Mouse (Mus musculus) embryo, embryonic 11.5 days (tissue): ENCODE data around the gene Zfp740.

Source experiments
- DNase-seq: peaks from one replicate; pipeline ENCODE4 v3.0.0-alpha.2; 2012; ENCODE audit warnings: low read depth, low spot score

Gene Zfp740

DNA sequence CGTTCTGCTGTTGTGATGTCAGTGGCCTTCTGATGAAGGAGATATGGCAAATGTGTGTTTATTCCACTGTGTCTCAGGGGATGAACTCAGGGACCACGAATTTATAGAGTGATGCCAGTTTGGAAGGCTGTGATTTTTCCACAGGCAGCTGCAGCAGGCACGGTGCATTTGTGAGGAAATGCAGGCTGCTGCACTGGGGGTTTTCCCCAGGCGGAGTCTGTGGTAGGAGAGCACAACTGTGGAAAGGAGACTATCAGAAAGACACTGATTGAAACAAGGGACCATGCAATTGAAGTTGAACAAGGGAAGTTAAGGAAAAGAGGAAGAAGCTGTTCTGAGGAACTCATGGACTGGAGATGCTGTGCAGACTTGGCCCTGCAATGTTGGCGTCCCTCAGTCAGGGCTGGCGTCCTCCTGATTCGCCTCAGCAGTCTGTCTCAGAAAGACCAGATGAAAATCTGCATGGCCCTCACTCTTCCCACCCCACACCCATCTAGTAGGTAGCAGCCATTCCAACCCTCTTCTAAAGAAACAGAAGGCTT lies 10.7 kb upstream of the Zfp740 start:
- DNase-seq, result no peak

DNA sequence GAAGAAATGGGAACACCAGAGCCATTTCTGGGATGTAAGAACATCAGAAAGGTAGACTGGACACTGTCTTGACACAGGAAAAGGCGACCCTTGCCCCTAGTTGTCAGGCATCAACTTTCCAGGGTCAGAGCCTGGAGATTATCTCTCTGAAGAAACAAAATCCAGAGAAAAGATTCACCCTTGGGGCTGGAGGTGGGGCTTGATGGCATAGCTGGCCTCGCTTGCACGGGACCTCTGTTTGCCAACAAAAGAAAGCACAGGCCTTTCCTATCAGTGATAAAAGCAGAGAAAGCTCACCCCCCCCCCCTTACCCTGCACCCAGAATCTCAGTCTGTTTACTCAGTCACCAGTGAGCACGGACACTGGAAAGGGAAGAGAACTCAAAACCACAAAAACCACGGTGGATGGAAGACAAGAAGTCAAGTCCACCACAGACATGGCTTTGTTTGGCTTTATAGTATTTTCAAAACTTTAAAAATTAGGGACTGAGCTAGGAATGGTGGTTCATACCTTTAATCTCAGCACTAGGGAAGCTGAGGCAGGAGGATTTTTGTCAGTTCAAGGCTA lies 10.1 kb upstream of the Zfp740 start:
- no peak for DNase-seq

DNA sequence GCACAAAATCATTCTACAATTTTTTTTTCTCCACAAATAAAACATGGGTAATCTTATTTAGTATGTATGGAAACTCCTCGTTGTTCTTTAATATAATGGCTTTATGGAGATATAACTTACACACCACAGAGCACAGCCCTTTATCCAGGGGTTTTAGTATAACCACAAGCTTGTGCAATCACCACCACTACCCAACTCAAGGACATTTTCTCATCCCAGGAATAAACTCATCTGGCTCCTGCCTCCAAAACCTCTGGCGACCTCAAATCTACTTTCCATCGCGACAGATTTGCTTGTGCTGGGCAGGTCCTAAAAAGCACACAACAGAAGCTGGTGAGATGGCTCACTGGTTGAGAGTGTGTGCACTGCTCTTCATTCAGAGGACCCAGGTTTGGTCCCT lies 9.4 kb upstream of the Zfp740 start:
- DNase-seq, result no peak

DNA sequence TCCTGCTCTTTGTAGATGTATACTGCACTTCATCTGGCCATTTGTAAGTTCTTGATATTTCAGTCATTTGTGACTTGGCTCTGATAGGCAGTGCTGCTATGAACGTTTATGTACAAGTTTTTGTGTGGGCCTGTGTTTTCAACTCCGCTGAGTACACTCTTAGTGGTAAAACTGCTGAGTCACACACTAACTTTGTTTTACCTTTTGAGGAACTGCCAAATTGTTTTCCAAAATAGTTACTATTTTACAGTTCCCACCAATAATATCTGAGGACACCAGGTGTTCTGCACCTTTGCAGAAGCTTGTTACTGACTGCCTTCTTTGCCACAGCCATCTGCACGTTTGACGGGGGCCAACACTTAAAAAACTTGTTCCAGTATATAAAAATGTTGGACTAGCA lies 8.6 kb upstream of the Zfp740 start:
- DNase-seq, result no peak

DNA sequence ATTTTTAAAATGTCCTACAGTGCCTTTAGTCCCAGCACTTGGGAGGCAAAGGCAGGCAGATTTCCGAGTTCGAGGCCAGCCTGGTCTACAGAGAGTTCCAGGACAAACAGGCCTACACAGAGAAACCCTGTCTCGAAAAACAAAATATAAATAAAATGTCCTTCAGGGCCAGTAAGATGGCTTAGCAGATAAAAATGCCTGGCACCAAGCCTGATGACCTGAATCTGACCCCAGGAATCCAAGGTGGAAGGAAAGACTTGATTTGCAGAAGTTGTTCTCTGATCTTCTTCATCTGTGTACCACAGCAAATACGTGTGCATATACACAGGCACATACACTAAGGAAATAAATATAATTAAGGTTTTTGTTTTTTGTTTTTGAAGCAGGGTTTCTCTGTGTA lies 7.7 kb upstream of the Zfp740 start:
- no peak for DNase-seq

DNA sequence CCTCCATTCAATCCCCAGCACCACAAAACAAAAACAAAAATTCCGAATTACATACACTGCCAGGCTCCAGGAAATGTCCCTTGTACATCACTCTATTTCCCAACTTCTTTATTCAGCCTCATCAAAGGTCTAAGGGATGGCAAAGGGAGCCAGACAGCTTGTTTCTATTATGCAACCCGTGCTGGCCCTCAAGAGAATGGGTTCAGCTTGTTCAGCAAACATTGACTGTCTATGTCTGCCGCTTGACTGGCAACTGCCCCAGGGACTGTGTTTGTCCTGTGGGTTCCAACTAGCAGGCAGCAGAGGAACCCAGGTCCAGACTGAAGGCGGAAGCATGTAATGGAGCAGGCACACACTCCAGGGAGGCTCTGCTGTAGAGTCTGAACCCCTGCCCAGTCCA lies 4.2 kb upstream of the Zfp740 start:
- DNase-seq, result no peak

DNA sequence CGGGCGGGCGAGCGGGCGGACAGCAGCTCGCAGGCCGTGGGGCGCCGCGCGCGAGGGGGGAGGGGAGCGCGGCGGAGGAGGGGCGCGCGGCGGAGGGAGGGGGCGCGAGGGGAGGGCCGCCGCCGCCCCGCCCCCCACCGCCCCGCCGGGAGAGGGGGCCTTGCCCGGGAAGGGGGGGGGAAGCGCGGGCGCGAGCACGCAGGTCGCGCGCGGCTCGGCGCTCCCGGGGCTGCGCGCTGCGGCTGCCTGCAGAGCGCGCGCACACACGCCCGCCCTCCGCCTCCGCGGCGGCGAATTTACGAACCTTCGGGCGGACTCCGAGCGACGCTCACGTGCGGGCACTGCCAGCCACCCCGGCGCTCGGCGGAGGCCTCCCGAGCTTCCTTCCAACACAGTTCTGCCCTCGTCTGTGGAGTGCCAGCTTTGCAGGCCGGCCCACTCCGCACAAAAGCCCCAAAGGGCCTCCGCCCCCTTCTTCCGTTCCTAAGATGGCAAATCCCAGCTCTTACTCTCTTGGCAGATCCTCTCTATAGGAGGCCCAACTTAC lies 859 bp downstream of the Zfp740 start:
- DNase-seq, result peak; percentile 57

DNA sequence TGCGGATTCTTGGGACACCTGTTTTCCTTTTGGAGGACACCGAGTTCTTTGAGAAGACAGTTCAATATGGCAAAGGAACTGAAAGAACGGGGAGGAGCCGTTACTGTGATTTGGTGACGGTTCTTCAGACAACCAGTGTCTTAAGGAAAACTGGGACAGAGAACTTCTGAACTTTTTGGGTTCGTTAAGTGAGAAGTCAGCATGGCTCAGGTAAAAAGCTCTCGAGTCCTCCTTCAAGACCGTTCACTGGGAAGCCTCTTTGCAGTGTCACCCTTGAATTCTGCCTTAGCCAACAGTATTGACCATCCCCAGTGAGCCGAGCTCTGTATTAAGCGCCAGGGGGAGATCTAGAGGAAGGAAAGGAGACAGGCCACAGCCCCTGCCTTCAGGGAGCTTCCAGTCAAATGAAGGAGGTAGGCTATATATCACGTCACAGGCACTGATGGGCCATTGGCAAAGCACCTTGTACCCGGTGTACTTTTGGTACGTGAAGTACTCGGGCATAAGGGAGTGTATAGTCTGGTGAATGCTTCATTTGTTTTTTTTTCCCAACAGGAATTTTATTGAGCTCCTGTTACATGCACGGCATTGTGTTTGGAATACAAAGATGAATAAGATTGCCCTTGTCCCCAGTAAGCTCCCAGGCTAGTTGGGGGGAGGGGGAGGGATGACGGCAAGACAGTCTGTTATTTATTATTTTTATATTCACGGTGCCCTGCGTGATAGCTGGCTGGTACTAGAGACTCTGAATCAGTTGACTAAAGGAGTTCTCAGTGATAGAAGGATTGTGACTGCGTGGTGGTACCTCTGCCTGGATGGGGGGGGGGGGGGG lies 1.8 kb downstream of the Zfp740 start, which contains the start of gene Csad:
Gene Csad (minus strand): TSS at position 51 of the 832 bp plus-strand sequence.
- no peak for DNase-seq

DNA sequence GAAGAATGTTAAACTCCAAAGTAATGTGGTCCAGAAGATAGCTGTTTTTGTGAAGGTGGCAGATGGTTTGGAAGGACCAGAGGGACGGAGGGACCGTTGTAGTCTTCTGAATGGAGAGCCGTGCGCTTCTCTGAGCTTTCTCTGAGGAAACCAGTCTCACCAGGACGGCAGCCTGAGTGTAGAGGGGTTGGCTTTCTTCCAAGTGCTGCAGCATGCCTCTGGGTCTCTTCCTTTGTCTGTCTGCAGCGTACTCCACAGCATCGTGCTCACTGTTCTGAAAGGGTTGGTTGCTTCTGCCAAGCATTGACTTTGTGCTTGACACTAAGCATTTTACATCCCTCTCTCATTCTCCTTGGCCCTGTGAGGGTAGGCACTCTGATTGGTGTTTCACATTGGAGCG lies 2.7 kb downstream of the Zfp740 start:
- no peak for DNase-seq

DNA sequence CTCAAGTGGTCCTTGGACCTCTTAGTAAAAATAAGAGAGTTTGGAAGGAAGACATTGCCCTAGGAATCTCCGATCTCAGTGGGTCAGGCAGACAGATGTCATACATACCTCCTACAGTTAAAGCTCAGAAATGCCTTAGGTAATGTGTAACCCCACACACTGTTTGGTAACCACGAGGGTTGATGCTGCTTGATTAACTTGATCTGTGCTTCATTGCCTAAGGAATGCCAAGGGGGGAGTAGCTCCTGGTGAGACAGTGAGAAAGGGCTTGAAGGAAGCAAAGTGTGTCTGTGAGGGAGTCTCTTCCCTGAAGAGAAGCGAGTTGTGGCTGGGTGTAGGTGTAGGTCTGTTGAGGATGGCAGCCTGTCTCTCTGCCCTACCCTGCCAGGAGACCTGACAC lies 4.3 kb downstream of the Zfp740 start:
- no peak for DNase-seq

DNA sequence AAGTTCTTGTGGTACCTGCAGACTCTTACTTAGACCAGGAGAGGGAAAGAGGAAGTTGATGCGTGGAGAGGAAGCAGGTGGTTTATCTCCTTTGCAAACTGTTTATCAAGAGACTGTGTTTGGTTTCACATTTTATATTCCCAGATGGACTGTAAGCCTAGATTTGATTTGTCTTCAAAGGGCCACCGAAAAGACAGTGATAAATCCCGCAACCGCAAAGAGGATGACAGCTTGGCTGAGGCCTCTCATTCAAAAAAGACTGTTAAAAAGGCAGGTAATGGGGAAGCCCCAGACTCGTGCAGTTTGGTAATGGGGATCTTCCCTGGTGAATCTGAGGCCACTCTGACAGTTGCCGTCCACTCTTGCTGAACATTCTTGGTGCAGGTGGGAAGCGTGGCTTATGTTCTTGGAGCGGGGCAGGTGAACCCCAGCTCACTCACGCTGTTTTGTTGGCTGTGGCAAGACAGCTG lies 5.1 kb downstream of the Zfp740 start:
- no peak for DNase-seq

DNA sequence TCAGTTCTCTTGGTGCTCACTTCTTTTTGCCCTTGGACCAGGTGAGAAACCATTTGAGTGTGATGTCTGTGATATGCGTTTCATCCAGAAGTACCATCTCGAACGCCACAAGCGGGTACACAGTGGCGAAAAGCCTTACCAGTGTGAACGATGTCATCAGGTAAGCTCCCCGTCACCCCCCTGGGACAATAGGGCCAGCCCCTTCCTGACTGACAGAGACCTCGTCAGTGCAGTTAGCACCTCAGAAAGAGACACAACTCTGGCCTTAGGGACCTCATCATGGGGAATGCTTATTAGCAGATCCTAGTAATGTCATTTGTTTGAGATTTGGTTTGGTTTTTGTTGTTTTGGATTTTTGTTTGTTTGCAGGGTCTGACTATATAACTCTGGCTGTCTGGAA lies 6.1 kb downstream of the Zfp740 start:
- no peak for DNase-seq

DNA sequence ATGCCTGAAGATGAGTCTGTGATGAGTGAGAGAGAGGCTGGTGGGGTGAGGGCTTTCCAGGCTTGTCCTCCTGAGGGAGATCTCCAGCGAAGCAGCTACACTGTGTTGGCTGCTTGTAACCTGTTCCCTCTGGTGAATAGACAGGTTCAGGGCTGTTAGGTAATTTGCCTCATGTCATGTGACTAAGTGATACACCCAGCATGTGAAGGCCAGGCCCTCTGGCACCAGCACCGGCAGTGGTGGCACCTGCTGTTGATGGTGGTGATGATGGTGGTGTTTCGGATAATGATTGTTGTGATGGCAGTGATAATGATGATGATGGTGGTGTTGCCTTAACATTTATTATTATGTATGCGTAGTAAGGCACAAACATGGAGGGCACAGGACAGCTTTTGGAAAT lies 7.8 kb downstream of the Zfp740 start:
- no peak for DNase-seq

DNA sequence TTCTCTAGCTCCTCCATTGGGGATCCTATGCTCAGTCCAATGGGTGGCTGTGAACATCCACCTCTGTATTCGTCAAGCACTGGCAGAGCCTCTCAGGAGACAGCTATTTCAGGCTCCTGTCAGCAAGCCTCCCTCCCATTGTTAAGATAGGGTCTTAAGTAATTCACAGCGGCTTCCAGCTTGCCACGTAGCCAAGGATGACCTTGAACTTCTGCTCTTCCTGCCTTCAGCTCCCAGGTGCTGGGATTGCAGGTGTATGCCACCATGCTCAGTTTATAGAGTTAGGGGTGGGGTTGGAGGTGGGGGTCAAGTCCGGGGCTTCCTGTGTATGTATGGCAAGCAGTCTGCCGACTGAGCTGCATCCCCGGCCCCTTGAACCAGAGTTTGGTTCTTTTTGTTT lies 8.8 kb downstream of the Zfp740 start:
- no peak for DNase-seq

DNA sequence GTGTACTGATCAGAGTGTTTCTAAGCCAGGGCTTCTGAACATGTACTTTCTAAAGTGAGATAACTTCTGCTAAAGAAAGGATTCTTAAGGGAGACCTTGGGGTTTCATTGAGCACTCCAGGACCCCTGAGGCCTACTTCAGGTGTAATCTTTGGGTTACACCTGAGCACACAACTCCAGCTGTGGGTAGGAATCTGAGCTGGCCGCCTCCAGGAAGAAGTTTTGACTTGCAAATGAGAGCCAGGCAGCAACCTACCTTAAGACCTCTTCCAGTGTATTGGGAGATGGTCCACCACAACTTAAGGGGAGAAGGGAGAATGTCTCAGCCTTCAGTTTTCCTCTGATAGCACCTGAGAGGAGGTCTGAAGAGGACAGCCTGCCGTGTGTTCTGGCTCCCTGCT lies 11.1 kb downstream of the Zfp740 start:
- no peak for DNase-seq

DNA sequence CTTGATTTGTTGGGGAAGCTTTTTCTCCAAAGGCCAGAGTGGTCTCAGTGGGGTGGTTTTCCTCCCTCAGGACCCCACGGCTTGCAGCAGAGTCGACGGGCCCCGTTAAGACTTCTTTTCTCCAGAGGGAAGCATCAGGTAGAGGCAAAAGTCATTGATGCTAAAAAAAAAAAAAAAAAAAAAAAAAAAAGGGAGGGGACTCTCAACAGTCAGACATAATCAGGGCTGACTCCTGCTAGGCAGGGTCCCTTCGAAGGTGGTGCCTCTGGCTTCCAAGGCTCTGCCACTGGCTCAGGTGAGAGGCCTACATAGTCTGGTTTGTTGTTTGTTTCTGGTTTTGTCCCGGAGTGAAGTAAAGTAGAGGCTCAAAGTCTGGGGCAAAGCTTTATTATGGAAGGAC lies 12.6 kb downstream of the Zfp740 start:
- DNase-seq, result no peak

DNA sequence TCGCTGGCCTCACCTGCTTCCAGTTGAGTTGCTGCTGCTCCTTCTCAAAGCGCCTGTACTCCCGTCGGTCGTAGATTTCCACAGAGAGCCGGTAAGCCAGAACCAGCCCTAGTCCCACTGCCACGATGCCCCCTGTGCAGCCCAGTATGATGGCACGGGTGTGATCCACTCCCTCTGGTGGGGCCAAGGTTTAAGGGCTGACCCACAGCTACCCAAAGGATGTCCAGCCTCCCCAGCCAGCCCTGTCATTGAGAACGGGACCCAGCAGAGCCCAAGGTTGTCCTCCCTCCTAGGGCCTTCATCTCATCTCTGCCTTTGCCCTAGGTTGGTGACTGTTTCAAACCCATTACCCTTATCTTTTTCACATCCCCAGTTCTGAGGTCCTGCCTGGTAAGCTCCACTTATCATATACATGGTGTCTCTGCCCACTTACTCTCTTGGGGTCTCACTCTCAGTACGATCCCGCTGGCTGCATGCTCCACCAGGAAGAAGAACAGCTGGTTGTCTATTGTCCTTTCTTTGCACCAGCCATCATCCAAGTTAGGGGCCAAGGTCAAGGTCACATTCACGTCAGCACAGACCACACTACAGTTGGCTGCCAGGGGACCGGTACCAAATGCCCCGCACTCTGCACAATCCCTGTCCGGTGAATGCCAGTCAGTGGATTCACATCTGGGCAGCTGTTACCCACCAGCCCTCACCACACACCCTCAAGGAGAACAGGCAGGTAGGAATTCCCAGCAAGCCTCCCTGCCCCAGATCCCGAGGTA lies 13.6 kb downstream of the Zfp740 start:
- no peak for DNase-seq

DNA sequence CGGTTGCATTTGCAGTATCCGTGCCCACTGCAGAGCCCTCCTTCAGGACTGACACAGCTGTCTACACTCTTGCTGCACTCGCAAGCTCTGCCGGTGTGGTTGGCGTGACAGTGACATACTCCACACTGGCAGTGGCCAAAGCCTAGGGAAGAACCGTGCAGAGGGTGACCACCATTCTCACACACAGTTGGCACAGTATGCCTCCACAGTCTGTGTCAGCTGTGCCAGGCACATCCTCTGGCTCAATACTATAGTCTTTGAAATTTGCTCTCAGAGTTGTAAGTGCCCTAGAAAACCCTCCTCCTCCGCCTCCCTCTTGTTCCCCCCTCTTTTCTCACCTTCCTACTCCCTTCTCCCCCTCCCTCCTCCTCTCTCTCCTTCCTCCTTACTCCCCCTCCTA lies 14.3 kb downstream of the Zfp740 start:
- no peak for DNase-seq

DNA sequence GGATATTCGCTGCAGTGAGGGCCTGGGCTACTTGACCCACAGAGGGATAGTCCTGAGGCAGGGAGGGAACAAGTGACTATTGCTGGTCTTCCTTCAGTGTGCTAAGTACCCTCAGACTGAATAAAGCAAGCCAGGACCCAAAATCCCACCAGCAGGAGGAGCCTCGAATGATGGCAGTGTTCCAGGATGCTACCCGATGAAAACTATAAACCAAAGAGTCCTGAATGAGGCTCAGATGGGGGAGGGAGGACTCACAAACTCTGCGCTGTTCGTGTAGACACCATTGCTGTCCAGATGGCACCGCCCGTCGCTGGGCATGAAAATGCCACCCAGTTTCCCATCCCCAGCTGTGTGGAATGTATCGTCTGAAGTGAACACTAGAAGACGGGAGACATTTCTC lies 19.3 kb downstream of the Zfp740 start:
- DNase-seq, result no peak

DNA sequence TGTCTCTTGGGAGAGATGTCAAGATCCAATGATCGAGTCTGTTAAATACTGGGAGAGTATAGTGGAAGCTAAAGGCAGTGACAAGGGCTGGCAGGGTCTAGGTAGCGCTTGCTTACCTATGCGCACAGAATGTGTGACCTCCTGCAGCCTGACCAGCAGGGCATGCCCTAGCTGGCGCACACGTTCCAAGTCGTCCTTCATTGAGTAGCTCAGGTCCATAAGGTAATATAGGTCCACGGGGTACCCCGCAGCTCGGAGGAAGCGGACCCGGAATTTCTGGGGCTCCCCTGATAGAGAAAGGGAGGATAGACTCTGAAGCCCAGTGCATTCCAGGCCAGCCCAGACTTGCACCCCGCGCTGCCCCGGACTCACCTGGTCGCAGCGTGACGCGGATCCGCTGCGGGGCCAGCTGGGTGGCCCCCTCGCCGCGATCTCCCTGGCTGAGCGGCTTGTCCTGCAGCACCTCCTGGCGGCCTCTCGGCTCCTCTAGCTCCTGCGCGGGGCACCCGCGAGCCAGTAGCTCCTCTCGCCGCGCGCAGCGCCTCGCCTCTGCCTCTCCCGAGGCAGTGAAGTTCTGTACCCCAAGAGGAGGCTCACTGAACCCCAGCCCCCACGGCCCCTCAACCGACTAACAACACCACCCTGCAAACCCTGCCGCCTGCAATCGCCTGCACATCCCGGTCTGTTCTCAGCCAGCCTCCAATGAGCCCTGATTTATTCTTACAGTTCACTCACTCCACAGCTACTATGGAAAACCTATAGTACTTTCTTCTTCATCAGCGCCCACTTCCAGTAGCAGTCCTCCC lies 21.3 kb downstream of the Zfp740 start:
- peak; percentile 65 for DNase-seq

DNA sequence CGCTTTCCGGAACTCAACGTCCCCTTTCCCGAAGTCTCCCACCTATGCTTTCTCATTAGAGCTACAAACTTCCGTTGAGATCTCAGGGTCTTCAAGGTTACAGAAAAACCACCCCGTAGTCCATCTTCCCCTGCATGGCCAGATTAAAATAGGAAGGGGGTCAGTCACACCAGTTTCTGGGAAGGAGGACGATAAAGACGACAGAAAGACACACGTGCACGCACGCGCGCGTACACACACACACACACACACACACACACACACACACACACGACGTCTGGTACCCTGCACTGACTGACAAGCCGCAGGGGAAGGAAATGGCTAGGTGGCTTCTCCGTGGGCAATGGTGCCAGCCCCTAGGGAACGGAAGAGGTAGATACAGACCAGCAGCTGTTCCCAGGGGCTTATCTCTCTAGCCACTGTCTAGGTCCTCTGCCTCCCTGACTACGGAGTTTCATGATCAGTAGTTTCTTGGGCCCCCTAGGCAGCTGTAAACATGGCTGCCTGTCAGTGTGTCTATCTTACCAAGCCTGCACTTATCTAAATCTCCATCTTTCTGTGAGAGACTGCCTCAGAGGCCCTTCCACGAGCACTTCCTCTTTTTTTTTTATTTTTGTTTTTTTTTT lies 22.1 kb downstream of the Zfp740 start:
- DNase-seq, result no peak
